Mouse (Mus musculus): ENCODE results near the gene Bcan. TPM values are rescaled to one million over a fixed set of nuclear protein-coding genes. Genes with fewer than 3 reads are reported as not detected.

Bcan gene
- 283 and 338 TPM in 2 replicates for polyA plus RNA-seq (2015; fragmentation: Nextera tagmentation; extraction: Ambion mirVana)

GRCm38 (mm10) chr3:88000181-88000580, at the start of gene Bcan:
TSS of gene Bcan (minus strand) at chr3:88000230.

GRCm38 (mm10) chr3:88042661-88043421, 42.8 kb upstream of the Bcan start, which contains the start of gene Gpatch4:
TSS of gene Gpatch4 (plus strand) at chr3:88043108.

DNA sequence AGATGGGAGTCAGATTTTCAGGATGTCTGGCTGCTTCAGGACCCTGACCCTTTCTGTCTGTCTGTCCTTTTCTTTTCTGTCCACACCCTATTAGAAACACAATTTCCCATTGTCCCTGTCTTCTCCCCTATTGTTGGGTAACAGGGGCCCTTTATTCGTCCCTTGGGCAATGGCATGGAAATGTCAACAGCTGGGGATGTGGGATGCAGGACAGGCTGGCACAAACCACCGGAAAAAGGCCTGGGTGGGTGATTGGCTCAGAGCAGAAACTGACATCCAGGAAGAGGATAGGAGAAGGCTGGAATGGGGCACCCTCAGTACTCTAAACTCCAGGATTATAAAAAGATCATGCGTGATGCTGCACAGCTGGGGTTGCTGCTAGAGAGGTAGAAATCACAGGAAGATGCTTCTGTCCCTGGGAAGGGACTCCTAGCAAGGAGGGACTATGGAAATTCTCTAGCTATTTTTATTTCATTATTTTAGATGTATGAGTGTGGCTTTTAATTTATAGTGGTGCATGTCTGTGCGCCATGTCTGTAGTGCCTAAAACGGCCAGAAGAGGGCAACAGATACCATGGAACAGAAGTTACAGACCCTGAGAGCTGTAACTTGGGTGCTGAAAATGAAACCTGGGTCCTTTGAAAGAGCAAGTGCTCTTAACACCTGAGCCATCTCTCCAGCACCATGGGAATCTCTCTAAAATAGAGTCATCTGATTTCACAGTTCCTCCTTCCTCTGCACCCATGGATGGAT, 27.6 kb upstream of the Bcan start, which contains the start of gene Hapln2:
TSS of gene Hapln2 (minus strand) at position 150 of the 753 bp plus-strand sequence.

DNA sequence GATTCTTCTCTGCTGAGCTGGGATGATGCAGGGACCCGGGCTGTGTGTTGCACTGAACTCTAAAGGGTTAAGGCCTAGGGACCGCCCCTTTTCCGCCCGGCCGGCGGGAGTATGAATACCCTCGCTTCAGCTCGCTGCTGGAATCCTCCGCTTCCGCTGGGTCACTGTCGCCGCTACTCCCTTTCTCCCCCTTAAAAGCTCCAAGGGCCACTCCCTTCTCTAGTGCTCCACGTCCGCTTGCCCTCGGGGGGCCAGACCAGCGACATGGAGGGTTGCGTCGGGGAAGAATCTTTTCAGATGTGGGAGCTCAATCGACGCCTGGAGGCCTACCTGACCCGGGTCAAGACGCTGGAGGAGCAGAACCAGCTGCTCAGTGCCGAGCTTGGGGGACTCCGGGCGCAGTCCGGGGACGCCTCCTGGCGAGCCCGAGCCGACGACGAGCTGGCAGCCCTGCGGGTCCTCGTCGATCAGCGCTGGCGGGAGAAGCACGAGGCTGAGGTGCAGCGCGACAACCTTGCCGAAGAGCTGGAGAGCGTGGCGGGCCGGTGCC, 29.0 kb downstream of the Bcan start, which contains the start of gene Nes:
TSS of gene Nes (plus strand) at position 140 of the 550 bp plus-strand sequence.

GRCm38 (mm10) chr3:87948378-87949265, 51.4 kb downstream of the Bcan start, which contains the start of gene Crabp2:
TSS of gene Crabp2 (plus strand) at chr3:87948666.

Other genes with a start within 250 kb of the Bcan start
- 1.9 and 13.1 TPM in 2 replicates for gene Ntrk1, start 205.1 kb downstream of the Bcan start, polyA plus RNA-seq (2015; fragmentation: Nextera tagmentation; extraction: Ambion mirVana)
- 0.19 and 0.23 TPM in 2 replicates for gene Insrr, start 203.3 kb downstream of the Bcan start, polyA plus RNA-seq (2015; fragmentation: Nextera tagmentation; extraction: Ambion mirVana)
- gene Pear1, start 175.9 kb downstream of the Bcan start, polyA plus RNA-seq (2015; fragmentation: Nextera tagmentation; extraction: Ambion mirVana): 7.2 and 7.6 TPM in 2 replicates
- not detected in 2 replicates for gene Sh2d2a, start 153.5 kb downstream of the Bcan start, polyA plus RNA-seq (2015; fragmentation: Nextera tagmentation; extraction: Ambion mirVana)
- 16.3 and 16.7 TPM in 2 replicates for gene Prcc, start 114.6 kb downstream of the Bcan start, polyA plus RNA-seq (2015; fragmentation: Nextera tagmentation; extraction: Ambion mirVana)
- 126 and 131 TPM in 2 replicates for gene Hdgf, start 93.9 kb downstream of the Bcan start, polyA plus RNA-seq (2015; fragmentation: Nextera tagmentation; extraction: Ambion mirVana)
- gene Mrpl24, start 80.7 kb downstream of the Bcan start, polyA plus RNA-seq (2015; fragmentation: Nextera tagmentation; extraction: Ambion mirVana): 49.6 and 51.7 TPM in 2 replicates
- gene Isg20l2, start 69.9 kb downstream of the Bcan start, polyA plus RNA-seq (2015; fragmentation: Nextera tagmentation; extraction: Ambion mirVana): 15.5 and 16.3 TPM in 2 replicates
- 14.0 and 18.9 TPM in 2 replicates for gene Rrnad1, start 69.5 kb downstream of the Bcan start, polyA plus RNA-seq (2015; fragmentation: Nextera tagmentation; extraction: Ambion mirVana)
- gene Crabp2, start 51.6 kb downstream of the Bcan start, polyA plus RNA-seq (2015; fragmentation: Nextera tagmentation; extraction: Ambion mirVana): 35.8 and 56.7 TPM in 2 replicates
- 9.6 and 10.4 TPM in 2 replicates for gene Nes, start 29.2 kb downstream of the Bcan start, polyA plus RNA-seq (2015; fragmentation: Nextera tagmentation; extraction: Ambion mirVana)
- gene Hapln2, start 27.4 kb upstream of the Bcan start, polyA plus RNA-seq (2015; fragmentation: Nextera tagmentation; extraction: Ambion mirVana): 0.79 and 0.92 TPM in 2 replicates
- 29.4 and 33.1 TPM in 2 replicates for gene Gpatch4, start 42.9 kb upstream of the Bcan start, polyA plus RNA-seq (2015; fragmentation: Nextera tagmentation; extraction: Ambion mirVana)
- gene Naxe, start 58.3 kb upstream of the Bcan start, polyA plus RNA-seq (2015; fragmentation: Nextera tagmentation; extraction: Ambion mirVana): 166 TPM in 2 replicates
- not detected in 2 replicates for gene Ttc24, start 78.1 kb upstream of the Bcan start, polyA plus RNA-seq (2015; fragmentation: Nextera tagmentation; extraction: Ambion mirVana)
- 1.1 and 1.7 TPM in 2 replicates for gene Iqgap3, start 81.7 kb upstream of the Bcan start, polyA plus RNA-seq (2015; fragmentation: Nextera tagmentation; extraction: Ambion mirVana)
- 14.9 and 18.3 TPM in 2 replicates for gene Mef2d, start 142.1 kb upstream of the Bcan start, polyA plus RNA-seq (2015; fragmentation: Nextera tagmentation; extraction: Ambion mirVana)